Mouse (Mus musculus): ENCODE measurements around the gene Zfp786. TPM values are rescaled to one million over a fixed set of nuclear protein-coding genes. Genes with fewer than 3 reads are reported as not detected.

The Zfp786 gene
- polyA plus RNA-seq (2015; fragmentation: Nextera tagmentation; extraction: Ambion mirVana) = 0.44 and 0.64 TPM in 2 replicates

GRCm38 (mm10) chr6:47830104-47831078 lies at the start of gene Zfp786:
Gene Zfp786, minus strand, starts transcription at chr6:47830867.

DNA sequence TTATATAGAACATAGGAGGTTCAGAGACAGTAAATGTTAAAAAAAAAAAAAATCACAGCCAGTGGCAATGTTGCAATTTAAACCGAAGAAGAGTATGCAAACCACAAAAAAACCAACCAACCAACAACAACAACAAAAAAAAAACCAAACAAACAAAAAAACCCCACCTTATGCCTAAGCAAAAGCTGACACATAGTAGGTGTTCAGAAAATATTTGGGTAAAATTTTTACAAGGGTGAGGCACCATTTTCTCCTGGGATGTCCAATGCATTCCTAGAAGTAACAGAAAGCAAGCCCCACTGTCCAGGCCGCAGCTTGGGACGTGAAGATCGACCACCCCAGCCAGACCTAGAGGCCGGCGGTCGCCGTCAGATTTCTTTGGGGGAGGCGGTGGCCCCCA lies 46.4 kb upstream of the Zfp786 start, which contains the start of gene Zfp282:
Gene Zfp282 (plus strand): TSS at position 147 of the 400 bp plus-strand sequence.

GRCm38 (mm10) chr6:47835482-47835983 lies 4.9 kb upstream of the Zfp786 start, which contains the start of gene Zfp398:
Gene Zfp398, plus strand, starts transcription at chr6:47835661.

GRCm38 (mm10) chr6:47813257-47813878 lies 17.3 kb downstream of the Zfp786 start, which contains the start of gene Pdia4:
Gene Pdia4, minus strand, starts transcription at chr6:47813430.

MicroRNA genes within 50 kb of the gene (microRNA counts, 519-probe panel; counts per million panel counts)
- microRNA mmu-miR-704 = not detected

Small RNA genes within 50 kb of the gene (microRNA-seq; reads per million reads assigned to microRNA genes)
- not detected for gene Mir704

Other genes starting within 250 kb of the Zfp786 start
- gene Ezh2, start 235.5 kb downstream of the Zfp786 start, polyA plus RNA-seq (2015; fragmentation: Nextera tagmentation; extraction: Ambion mirVana) = 17.9 and 28.6 TPM in 2 replicates
- 86.0 and 98.5 TPM in 2 replicates for gene Pdia4, start 17.4 kb downstream of the Zfp786 start, polyA plus RNA-seq (2015; fragmentation: Nextera tagmentation; extraction: Ambion mirVana)
- 3.3 and 4.0 TPM in 2 replicates for gene Zfp398, start 4.8 kb upstream of the Zfp786 start, polyA plus RNA-seq (2015; fragmentation: Nextera tagmentation; extraction: Ambion mirVana)
- 8.9 and 9.4 TPM in 2 replicates for gene Zfp282, start 46.3 kb upstream of the Zfp786 start, polyA plus RNA-seq (2015; fragmentation: Nextera tagmentation; extraction: Ambion mirVana)
- gene Zfp212, start 89.6 kb upstream of the Zfp786 start, polyA plus RNA-seq (2015; fragmentation: Nextera tagmentation; extraction: Ambion mirVana) = 7.4 and 8.4 TPM in 2 replicates
- 3.7 and 3.8 TPM in 2 replicates for gene Zfp956, start 122.5 kb upstream of the Zfp786 start, polyA plus RNA-seq (2015; fragmentation: Nextera tagmentation; extraction: Ambion mirVana)
- gene Zfp777, start 218.0 kb upstream of the Zfp786 start, polyA plus RNA-seq (2015; fragmentation: Nextera tagmentation; extraction: Ambion mirVana) = 3.1 and 3.6 TPM in 2 replicates